Mouse (Mus musculus) liver, adult 2 months (tissue): ENCODE measurements at regions not wholly inside any gene's neighbourhood (a gene's known extent, or its start where the extent isn't known, plus 50 kb on each side); places are given as distances from the start of the nearest gene placed in this dataset.

Source experiments
- CTCF ChIP-seq: fragments of 200-500 bp; IDR thresholded peaks from 2 replicates; pipeline ENCODE4 v1.5.1; 2011; ENCODE audit warnings: low read depth, low read length, control low read depth
- POLR2A ChIP-seq: fragments of 200-500 bp; IDR thresholded peaks from 2 replicates; pipeline ENCODE4 v1.6.1; 2011; ENCODE audit warnings: low read length, control low read depth; ENCODE audit not compliant: insufficient read depth; ENCODE audit errors: extremely low read depth

GRCm38 (mm10) chr4:68022891-68023303, 931.3 kb downstream of the Brinp1 start:
- no peak for TF ChIP-seq POLR2A
- no peak for TF ChIP-seq CTCF
